Mouse (Mus musculus) brain, embryonic 14.5 days (tissue): ENCODE results near the gene Amdhd2. TPM values are rescaled to one million over a fixed set of nuclear protein-coding genes. Genes with fewer than 3 reads are reported as not detected.
"Not testable (repeated sequence)": the region's sequence is repeated elsewhere in the genome, so short reads cannot be mapped to it uniquely, and the experiment has no call there.

Experiments
- DNase-seq: peaks from one replicate; pipeline ENCODE4 v3.0.0-alpha.2; 2011; ENCODE audit warnings: low read depth
- CTCF ChIP-seq: fragments of 200-500 bp; IDR thresholded peaks from 2 replicates; pipeline ENCODE4 v1.5.1; 2012; ENCODE audit warnings: inconsistent platforms, mild to moderate bottlenecking, moderate library complexity, borderline replicate concordance; ENCODE audit not compliant: insufficient read depth, insufficient read length; ENCODE audit errors: extremely low read depth
- POLR2A ChIP-seq: fragments of 200-500 bp; IDR thresholded peaks from 2 replicates; pipeline ENCODE4 v1.6.1; 2012; ENCODE audit warnings: mild to moderate bottlenecking, inconsistent platforms, borderline replicate concordance; ENCODE audit not compliant: poor library complexity, insufficient read depth, insufficient read length, severe bottlenecking; ENCODE audit errors: extremely low read depth
- polyA plus RNA-seq: library from polyadenylated mRNA; depleted of rRNA; stranded (reverse); fragments of >200 nt; gene quantifications from 2 replicates; pipeline ENCODE4 v1.2.3, GENCODE M21; 2012

The Amdhd2 gene
- polyA plus RNA-seq, 1 experiment: 37.2 TPM

GRCm38 (mm10) chr17:24142897-24143296 is 20.7 kb downstream of the Amdhd2 start:
- DNase-seq: no peak
- no peak for TF ChIP-seq CTCF
- no peak for TF ChIP-seq POLR2A

- peak; percentile 99 for DNase-seq
- no peak for TF ChIP-seq CTCF
- TF ChIP-seq POLR2A: peak; percentile 90
Measured at GRCm38 (mm10) chr17:24141425-24141920, 22.1 kb downstream of the Amdhd2 start.

- peak; percentile 16 for DNase-seq
Measured at GRCm38 (mm10) chr17:24140845-24141424, 22.6 kb downstream of the Amdhd2 start.

GRCm38 (mm10) chr17:24139968-24140367 is 23.6 kb downstream of the Amdhd2 start:
- TF ChIP-seq CTCF (no peak), POLR2A (no peak)
- DNase-seq: no peak

More at GRCm38 (mm10) chr17:24140845-24141424, 22.6 kb downstream of the Amdhd2 start:
- TF ChIP-seq CTCF: no peak

- DNase-seq: no peak
- TF ChIP-seq POLR2A: no peak
- no peak for TF ChIP-seq CTCF
Measured at GRCm38 (mm10) chr17:24139256-24139655, 24.3 kb downstream of the Amdhd2 start.

- TF ChIP-seq CTCF: no peak
- no peak for TF ChIP-seq POLR2A
- DNase-seq: no peak
Measured at GRCm38 (mm10) chr17:24137226-24137880, 26.2 kb downstream of the Amdhd2 start.

GRCm38 (mm10) chr17:24134062-24134461 is 29.5 kb downstream of the Amdhd2 start:
- DNase-seq: no peak
- TF ChIP-seq CTCF (no peak), POLR2A (no peak)

- not testable (repeated sequence) for DNase-seq
Measured at GRCm38 (mm10) chr17:24132919-24133318, 30.6 kb downstream of the Amdhd2 start.

GRCm38 (mm10) chr17:24131570-24131969 is 32.0 kb downstream of the Amdhd2 start:
- TF ChIP-seq CTCF (no peak), POLR2A (no peak)
- no peak for DNase-seq

GRCm38 (mm10) chr17:24129246-24129645 is 34.3 kb downstream of the Amdhd2 start:
- not testable (repeated sequence) for DNase-seq

GRCm38 (mm10) chr17:24127592-24127991 is 36.0 kb downstream of the Amdhd2 start:
- TF ChIP-seq CTCF (no peak), POLR2A (no peak)

GRCm38 (mm10) chr17:24126801-24127200 is 36.8 kb downstream of the Amdhd2 start:
- TF ChIP-seq CTCF: no peak
- TF ChIP-seq POLR2A: no peak

More at GRCm38 (mm10) chr17:24127592-24127991, 36.0 kb downstream of the Amdhd2 start:
- no peak for DNase-seq

More at GRCm38 (mm10) chr17:24126801-24127200, 36.8 kb downstream of the Amdhd2 start:
- no peak for DNase-seq
